ENCODE assay signal across 21 mouse cellular contexts in genomic region chr3:131066171-131066570, GRCm38 (mm10). TPM values are rescaled to one million over a fixed set of nuclear protein-coding genes. Genes with fewer than 3 reads are reported as not detected.
DNase-seq lines count a peak whose midpoint lies in the region; ATAC-seq and TF ChIP-seq lines count a peak whose summit lies in the region.
"Had no signal": no experiment of that assay in that cellular context is flagged by ENCODE, and none has a peak within 500 bp of the region (broad histone marks: within the 10 kb centered on the region; RNA-seq: fewer than 3 reads in every experiment).

No protein-coding gene starts in this region.

- 23% methylated on average over 8 of the region's 8 CpGs for WGBS in forebrain, embryonic 11.5 days
- WGBS in forebrain, embryonic 16.5 days, result 16% methylated on average over 8 of the region's 8 CpGs
- WGBS in lung, embryonic 16.5 days, result 23% methylated on average over 8 of the region's 8 CpGs
- 16% methylated on average over 8 of the region's 8 CpGs for WGBS in kidney, embryonic 14.5 days

- peak; percentile 61 for DNase-seq in forebrain, embryonic 11.5 days (ENCODE audit: low spot score)
- DNase-seq in lung, postnatal 36 days, result no peak
- DNase-seq in kidney, postnatal 4 days, result peak; percentile 33 to 63
- no peak for DNase-seq in layer of hippocampus, adult 2 months (ENCODE audit: low spot score in 2 of 2)
- DNase-seq: adrenal gland, adult 8-10 months; cerebellum, adult 9-10 months; liver, embryonic 13.5 days; lung, postnatal 4 days; right cerebral cortex, postnatal 14 days; spleen, adult 18-20 months; thymus, adult 2 months had no signal

- no peaks in the 10 kb centered on the region for H3K36me3 ChIP-seq in forebrain, embryonic 11.5 days (ENCODE audit: control insufficient read depth, insufficient read depth, low read length)
- no peaks in the 10 kb centered on the region for H3K36me3 ChIP-seq in forebrain, embryonic 16.5 days (ENCODE audit: control insufficient read depth, insufficient read depth)
- H3K36me3 ChIP-seq in lung, embryonic 16.5 days (ENCODE audit: control insufficient read depth, insufficient read depth, low read length), result no peaks in the 10 kb centered on the region
- H3K36me3 ChIP-seq in kidney, embryonic 14.5 days (ENCODE audit: control insufficient read depth, insufficient read depth, low read length), result no peaks in the 10 kb centered on the region
- H3K36me3 ChIP-seq: forebrain, embryonic 15.5 days; heart, embryonic 12.5 days; hindbrain, embryonic 13.5 days; liver, embryonic 13.5 days; midbrain, embryonic 10.5 days had no signal

- peaks cover 3% of the 10 kb centered on the region; the same call in 1 of the 2 replicates for H3K4me1 ChIP-seq in forebrain, embryonic 11.5 days (replicated peaks; ENCODE audit: control insufficient read depth, insufficient read depth, low read length)
- H3K4me1 ChIP-seq in forebrain, embryonic 16.5 days (replicated peaks; ENCODE audit: control insufficient read depth, insufficient read depth, low read length), result no peaks in the 10 kb centered on the region; the same call in 1 of the 2 replicates
- H3K4me1 ChIP-seq in lung, embryonic 16.5 days (replicated peaks; ENCODE audit: control insufficient read depth, insufficient read depth, low read length), result peaks cover 2% of the 10 kb centered on the region; the same call in 1 of the 2 replicates
- no peaks in the 10 kb centered on the region for H3K4me1 ChIP-seq in kidney, embryonic 14.5 days (ENCODE audit: control insufficient read depth, insufficient read depth, low read length)
- H3K4me1 ChIP-seq: heart, embryonic 12.5 days; hindbrain, embryonic 13.5 days; liver, embryonic 13.5 days had no signal

- H3K4me2 ChIP-seq in forebrain, embryonic 11.5 days (ENCODE audit: low read depth, low read length, severe bottlenecking), result no peak overlapping the region
- no peak overlapping the region for H3K4me2 ChIP-seq in forebrain, embryonic 16.5 days (ENCODE audit: low read length)
- H3K4me2 ChIP-seq in lung, embryonic 16.5 days (ENCODE audit: low read depth, low read length), result peak overlapping the region; percentile 15
- 0 out of 2 replicates have a peak overlapping the region, but pooled peaks have one; percentile 2 for H3K4me2 ChIP-seq in kidney, embryonic 14.5 days (replicated peaks; ENCODE audit: low read depth, low read length)
- H3K4me2 ChIP-seq: forebrain, embryonic 15.5 days; heart, embryonic 12.5 days; hindbrain, embryonic 13.5 days; liver, embryonic 13.5 days had no signal

- no peak overlapping the region for H3K27ac ChIP-seq in forebrain, embryonic 11.5 days (ENCODE audit: low read depth, low read length)
- H3K27ac ChIP-seq in forebrain, embryonic 16.5 days (ENCODE audit: low read length), result no peak overlapping the region
- no peak overlapping the region for H3K27ac ChIP-seq in lung, embryonic 16.5 days (ENCODE audit: low read length)
- H3K27ac ChIP-seq in kidney, embryonic 14.5 days (ENCODE audit: low read depth, low read length), result no peak overlapping the region
- no peak overlapping the region for H3K27ac ChIP-seq in layer of hippocampus, adult 2 months
- H3K27ac ChIP-seq: forebrain, embryonic 15.5 days; hindbrain, embryonic 13.5 days; liver, embryonic 13.5 days; midbrain, embryonic 10.5 days had no signal

- H3K4me3 ChIP-seq in forebrain, embryonic 11.5 days (ENCODE audit: low read depth, low read length), result no peak overlapping the region
- no peak overlapping the region for H3K4me3 ChIP-seq in forebrain, embryonic 16.5 days (replicated peaks; ENCODE audit: low read length)
- H3K4me3 ChIP-seq in lung, embryonic 16.5 days (ENCODE audit: low read length), result no peak overlapping the region
- no peak overlapping the region for H3K4me3 ChIP-seq in kidney, embryonic 14.5 days (ENCODE audit: low read length)
- H3K4me3 ChIP-seq in layer of hippocampus, adult 2 months, result no peak overlapping the region
- H3K4me3 ChIP-seq: forebrain, embryonic 15.5 days; heart, embryonic 12.5 days; hindbrain, embryonic 13.5 days; liver, embryonic 13.5 days; midbrain, embryonic 10.5 days had no signal

- no peaks in the 10 kb centered on the region for H3K27me3 ChIP-seq in forebrain, embryonic 11.5 days (ENCODE audit: control insufficient read depth, insufficient read depth, low read length)
- no peaks in the 10 kb centered on the region for H3K27me3 ChIP-seq in forebrain, embryonic 16.5 days (replicated peaks; ENCODE audit: control insufficient read depth, insufficient read depth, low read length)
- H3K27me3 ChIP-seq in lung, embryonic 16.5 days (ENCODE audit: control insufficient read depth, insufficient read depth, low read depth, low read length), result no peaks in the 10 kb centered on the region; the same call in 1 of the 2 replicates
- H3K27me3 ChIP-seq in kidney, embryonic 14.5 days (ENCODE audit: control insufficient read depth, insufficient read depth, low read length), result no peaks in the 10 kb centered on the region
- H3K27me3 ChIP-seq: forebrain, embryonic 15.5 days; liver, embryonic 13.5 days had no signal

- no peak overlapping the region for H3K9ac ChIP-seq in forebrain, embryonic 11.5 days (ENCODE audit: low read length)
- no peak overlapping the region for H3K9ac ChIP-seq in forebrain, embryonic 16.5 days (replicated peaks; ENCODE audit: low read depth, low read length)
- no peak overlapping the region for H3K9ac ChIP-seq in lung, embryonic 16.5 days (ENCODE audit: low read length)
- H3K9ac ChIP-seq in kidney, embryonic 14.5 days (ENCODE audit: low read depth, low read length), result no peak overlapping the region
- H3K9ac ChIP-seq: forebrain, embryonic 15.5 days; heart, embryonic 12.5 days; hindbrain, embryonic 13.5 days; liver, embryonic 13.5 days had no signal

- TF ChIP-seq CTCF in layer of hippocampus, adult 2 months (conservative IDR thresholded peaks at IDR 0.05), result no peak

- no peak for ATAC-seq in forebrain, embryonic 11.5 days (replicated peaks; ENCODE audit: low FRiP score)
- ATAC-seq in forebrain, embryonic 16.5 days, result no peak
- no peak for ATAC-seq in lung, embryonic 16.5 days (ENCODE audit: low read depth)
- ATAC-seq in kidney, embryonic 14.5 days (ENCODE audit: low FRiP score, low TSS enrichment), result peak; percentile 39; the same call in 1 of the 2 replicates
- ATAC-seq in megakaryocyte-erythroid progenitor cell, adult 5-6 weeks (replicated peaks; ENCODE audit: low FRiP score, low TSS enrichment, poor library complexity, severe bottlenecking), result no peak
- ATAC-seq: forebrain, embryonic 15.5 days; inflammation-experienced regulatory T-cells, adult 6 months had no signal

- no peaks in the 10 kb centered on the region for H3K9me3 ChIP-seq in forebrain, embryonic 11.5 days (ENCODE audit: control insufficient read depth, low read length)
- no peaks in the 10 kb centered on the region for H3K9me3 ChIP-seq in forebrain, embryonic 16.5 days (ENCODE audit: control insufficient read depth, low read length)
- no peaks in the 10 kb centered on the region for H3K9me3 ChIP-seq in lung, embryonic 16.5 days (ENCODE audit: control insufficient read depth, low read length)
- 0 out of 2 replicates have a peak, but pooled peaks cover 2% of the 10 kb centered on the region for H3K9me3 ChIP-seq in kidney, embryonic 14.5 days (ENCODE audit: control insufficient read depth, low read length)
- H3K9me3 ChIP-seq: forebrain, embryonic 15.5 days; heart, embryonic 12.5 days; hindbrain, embryonic 13.5 days; liver, embryonic 13.5 days; midbrain, embryonic 10.5 days had no signal

RNA-seq across cellular contexts. Expression of gene Lef1, which starts 44.1 kb away (rescaled TPM):
- 60.8 and 70.0 TPM in 2 replicates for polyA plus RNA-seq in forebrain, embryonic 11.5 days (2014; fragmentation: Nextera tagmentation; extraction: Ambion mirVana)
- polyA plus RNA-seq in forebrain, embryonic 16.5 days (2015; fragmentation: Nextera tagmentation; extraction: Ambion mirVana), result 12.1 and 12.7 TPM in 2 replicates
- polyA plus RNA-seq in lung, embryonic 16.5 days (2015; fragmentation: Nextera tagmentation; extraction: Ambion mirVana), result 16.9 and 18.1 TPM in 2 replicates
- 31.9 and 32.1 TPM in 2 replicates for polyA plus RNA-seq in kidney, embryonic 14.5 days (2014; fragmentation: Nextera tagmentation; extraction: Ambion mirVana)
- 7.2 and 47.8 TPM in 2 replicates for total RNA-seq in megakaryocyte-erythroid progenitor cell, adult 5-6 weeks (2014; fragmentation: Nextera tagmentation)
- total RNA-seq in megakaryocyte-erythroid progenitor cell, adult 5-6 weeks (2017), result 0.23 and 0.34 TPM in 2 replicates
- total RNA-seq in layer of hippocampus, adult 2 months (2021), result 1 to 10 TPM; 6.2 to 7.1 TPM
- total RNA-seq: granulocyte monocyte progenitor cell, adult 5-6 weeks had no signal

Comparison
In these comparisons a context has a peak if more than half of its experiments do, and no peak if none do; other contexts are left out.
1. DNase-seq: peak in forebrain, embryonic 11.5 days (single experiment) and kidney, postnatal 4 days (2 of 2); none in lung, postnatal 36 days (single experiment) and layer of hippocampus, adult 2 months (0 of 2).
2. H3K4me2 ChIP-seq: peak in lung, embryonic 16.5 days (single experiment) and kidney, embryonic 14.5 days (single experiment); none in forebrain, embryonic 11.5 days (single experiment) and forebrain, embryonic 16.5 days (single experiment).